Mouse (Mus musculus): Measurements from ENCODE around the gene Rdh7. TPM values are rescaled to one million over a fixed set of nuclear protein-coding genes. Genes with fewer than 3 reads are reported as not detected.

Rdh7 gene
- not detected in 2 replicates for polyA plus RNA-seq (2012; rRNA removed)

GRCm38 (mm10) chr10:127888605-127889004 is at the start of gene Rdh7:
Gene Rdh7 (minus strand): TSS chr10:127888817.

DNA sequence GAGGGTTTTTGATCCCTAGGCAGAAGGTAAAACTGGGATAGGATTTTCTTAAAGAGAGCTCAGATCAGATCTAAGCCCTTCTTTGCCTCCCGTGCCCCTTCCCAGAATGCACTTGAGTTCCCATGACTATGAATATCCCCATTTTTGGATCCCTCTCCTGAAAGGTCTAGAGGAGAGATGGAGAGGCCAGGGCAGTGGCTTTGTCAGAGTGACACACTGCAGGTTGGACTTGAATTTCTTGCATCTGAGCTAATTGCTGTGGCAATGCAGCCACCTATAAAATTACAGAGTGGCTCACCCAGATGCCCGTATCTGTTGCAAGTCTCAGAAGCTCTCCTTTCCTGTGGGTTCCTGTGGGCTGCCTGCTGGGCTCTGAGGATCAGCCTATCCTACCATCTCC is 9.6 kb upstream of the Rdh7 start, which contains the start of gene Sdr9c7:
Sdr9c7 (plus strand) TSS at position 301 of the 400 bp plus-strand sequence.

DNA sequence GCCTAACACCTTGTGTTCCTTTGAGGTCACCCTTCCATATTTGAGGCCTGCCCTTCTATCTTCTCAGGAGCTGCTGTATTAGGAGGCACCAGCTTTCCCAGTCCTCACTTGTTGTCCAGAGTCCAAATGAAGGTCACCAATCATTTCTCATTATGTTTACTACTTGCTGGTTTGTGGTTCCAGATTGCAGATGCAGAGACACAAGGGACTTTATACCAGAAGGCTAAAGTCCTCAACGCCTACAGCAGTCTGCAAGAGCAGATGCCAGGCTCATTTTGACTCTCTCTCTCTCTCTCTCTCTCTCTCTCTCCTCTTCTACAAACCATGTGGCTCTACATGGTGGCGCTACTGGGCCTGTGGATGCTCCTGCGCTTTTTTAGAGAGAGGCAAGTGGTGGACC is 22.4 kb downstream of the Rdh7 start, which contains the start of gene Rdh16f2:
Rdh16f2 (plus strand) TSS at position 243 of the 400 bp plus-strand sequence.

DNA sequence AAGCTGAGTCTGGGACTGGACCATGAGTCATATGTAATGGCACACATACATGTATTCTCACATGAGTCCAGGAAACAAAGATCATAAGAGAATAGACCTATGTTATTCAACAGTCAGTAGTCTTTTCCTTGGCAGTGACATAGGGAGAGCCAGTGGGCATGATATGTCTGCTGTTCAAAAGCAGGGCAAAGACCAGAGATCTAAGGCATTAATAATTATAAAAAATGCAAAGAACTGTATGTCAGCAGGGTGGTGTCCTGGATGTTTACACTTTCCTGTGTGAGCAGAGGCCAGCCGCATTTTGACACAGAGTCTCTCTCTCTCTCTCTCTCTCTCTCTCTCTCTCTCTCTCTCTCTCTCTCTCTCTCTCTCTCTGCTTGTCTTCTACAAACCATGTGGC is 39.0 kb downstream of the Rdh7 start, which contains the start of gene Rdh19:
Rdh19 (plus strand) TSS at position 301 of the 400 bp plus-strand sequence.

Other genes with a start within 250 kb of the Rdh7 start
- 8.3 and 11.7 TPM in 2 replicates for gene Stat6, start 245.8 kb downstream of the Rdh7 start, polyA plus RNA-seq (2012; rRNA removed)
- gene Nemp1, start 221.9 kb downstream of the Rdh7 start, polyA plus RNA-seq (2012; rRNA removed), result 8.7 and 9.0 TPM in 2 replicates
- 9.8 and 18.1 TPM in 2 replicates for gene Nab2, start 220.2 kb downstream of the Rdh7 start, polyA plus RNA-seq (2012; rRNA removed)
- 2.8 and 3.1 TPM in 2 replicates for gene Myo1a, start 183.6 kb downstream of the Rdh7 start, polyA plus RNA-seq (2012; rRNA removed)
- gene Tac2, start 164.3 kb downstream of the Rdh7 start, polyA plus RNA-seq (2012; rRNA removed), result 0.44 and 1.0 TPM in 2 replicates
- 14.6 and 15.2 TPM in 2 replicates for gene Zbtb39, start 149.3 kb downstream of the Rdh7 start, polyA plus RNA-seq (2012; rRNA removed)
- 0.76 and 1.2 TPM in 2 replicates for gene Gpr182, start 137.1 kb downstream of the Rdh7 start, polyA plus RNA-seq (2012; rRNA removed)
- gene Rdh1, start 129.1 kb downstream of the Rdh7 start, polyA plus RNA-seq (2012; rRNA removed), result 0.05 and 0.12 TPM in 2 replicates
- gene Rdh16f1, start 129.0 kb downstream of the Rdh7 start, polyA plus RNA-seq (2012; rRNA removed), result 0.30 TPM in 1 of 2 replicates, not detected in the other
- gene Rdh9, start 112.4 kb downstream of the Rdh7 start, polyA plus RNA-seq (2012; rRNA removed), result 0.34 TPM in 1 of 2 replicates, not detected in the other
- 0.01 TPM in 1 of 2 replicates, not detected in the other for gene Rdh16, start 87.7 kb downstream of the Rdh7 start, polyA plus RNA-seq (2012; rRNA removed)
- gene Rdh19, start 38.9 kb downstream of the Rdh7 start, polyA plus RNA-seq (2012; rRNA removed), result not detected in 2 replicates
- gene Rdh16f2, start 22.3 kb downstream of the Rdh7 start, polyA plus RNA-seq (2012; rRNA removed), result not detected in 2 replicates
- not detected in 2 replicates for gene Sdr9c7, start 9.7 kb upstream of the Rdh7 start, polyA plus RNA-seq (2012; rRNA removed)
- not detected in 2 replicates for gene Hsd17b6, start 118.8 kb upstream of the Rdh7 start, polyA plus RNA-seq (2012; rRNA removed)
- 39.1 and 45.7 TPM in 2 replicates for gene Prim1, start 126.4 kb upstream of the Rdh7 start, polyA plus RNA-seq (2012; rRNA removed)
- gene Naca, start 146.8 kb upstream of the Rdh7 start, polyA plus RNA-seq (2012; rRNA removed), result 532 and 550 TPM in 2 replicates
- 77.7 and 83.0 TPM in 2 replicates for gene Ptges3, start 170.1 kb upstream of the Rdh7 start, polyA plus RNA-seq (2012; rRNA removed)
- gene Atp5b, start 194.5 kb upstream of the Rdh7 start, polyA plus RNA-seq (2012; rRNA removed), result 1,340 and 1,417 TPM in 2 replicates
- gene Baz2a, start 202.8 kb upstream of the Rdh7 start, polyA plus RNA-seq (2012; rRNA removed), result 34.0 and 36.0 TPM in 2 replicates

Data from central nervous system, embryonic 14 days (tissue).